Mouse (Mus musculus) limb, embryonic 15.5 days (tissue): ENCODE measurements around the gene Msx1. TPM values are rescaled to one million over a fixed set of nuclear protein-coding genes. Genes with fewer than 3 reads are reported as not detected.

ENCODE experiments used
- ATAC-seq: fragments of 200-750 bp; cut with Nextera tagmentation; 2 replicates; pipeline ENCODE4 v1.8.0; 2017; ENCODE audit warnings: low read depth, moderate TSS enrichment; ENCODE audit not compliant: insufficient number of reproducible peaks, low FRiP score, low TSS enrichment
- H3K27ac ChIP-seq: fragments of 300-500 bp; sonication (generic); 2 replicates; pipeline ENCODE4 v1.5.1; 2015; ENCODE audit warnings: moderate library complexity, mild to moderate bottlenecking, inconsistent platforms
- H3K27me3 ChIP-seq: fragments of 300-500 bp; sonication (generic); 2 replicates; pipeline ENCODE4 v1.6.1; 2015; ENCODE audit warnings: inconsistent platforms
- H3K36me3 ChIP-seq: fragments of 300-500 bp; sonication (generic); 2 replicates; pipeline ENCODE4 v1.6.1; 2015; ENCODE audit warnings: inconsistent platforms
- H3K4me1 ChIP-seq: fragments of 300-500 bp; sonication (generic); 2 replicates; pipeline ENCODE4 v1.6.1; 2015; ENCODE audit warnings: inconsistent platforms
- H3K4me2 ChIP-seq: fragments of 300-500 bp; sonication (generic); 2 replicates; pipeline ENCODE4 v1.6.1; 2015; ENCODE audit warnings: mild to moderate bottlenecking, inconsistent platforms
- H3K4me3 ChIP-seq: fragments of 300-500 bp; sonication (generic); 2 replicates; pipeline ENCODE4 v1.5.1; 2015; ENCODE audit warnings: mild to moderate bottlenecking, inconsistent platforms
- H3K9ac ChIP-seq: fragments of 300-500 bp; sonication (generic); 2 replicates; pipeline ENCODE4 v1.6.1; 2015; ENCODE audit warnings: inconsistent platforms
- H3K9me3 ChIP-seq: fragments of 300-500 bp; sonication (generic); 2 replicates; pipeline ENCODE4 v1.6.1; 2016; ENCODE audit warnings: inconsistent platforms
- WGBS: fragments of 180-500 bp; shearing (Covaris S2); methylation state at CpG from one replicate; pipeline ENCODE4 v1.1.7; 2015; 5-methylcytosine and 5-hydroxymethylcytosine counted together
- polyA plus RNA-seq: library from polyadenylated mRNA; unstranded; fragments of >200 nt; fragmentation: Nextera tagmentation; extraction: Ambion mirVana; gene quantifications from 2 replicates; pipeline ENCODE4 v1.2.1, GENCODE M21; 2015

Gene Msx1
- polyA plus RNA-seq = 137 and 155 TPM in 2 replicates

- peak within 1 kb of the TSS; percentile 55 for H3K9ac ChIP-seq
- H3K4me3 ChIP-seq = peak within 1 kb of the TSS; percentile 57
- H3K9me3 ChIP-seq = no peaks in the 10 kb centered on the region
- H3K4me1 ChIP-seq = peaks cover 56% of the 10 kb centered on the region
- 0% methylated on average over 37 of the region's 37 CpGs for WGBS
- peak; percentile 84 for ATAC-seq
- H3K27ac ChIP-seq = peak within 1 kb of the TSS; percentile 78
- peaks cover 92% of the 10 kb centered on the region for H3K27me3 ChIP-seq
- H3K36me3 ChIP-seq = no peaks in the 10 kb centered on the region
- H3K4me2 ChIP-seq = peak within 1 kb of the TSS; percentile 90
Measured at GRCm38 (mm10) chr5:37824461-37824795, at the start of gene Msx1. Msx1 (minus strand) TSS chr5:37824583.

- Histone ChIP-seq H3K27me3 (0 out of 2 replicates have a peak, but pooled peaks cover 3% of the 10 kb centered on the region), H3K27ac (no peak overlapping the region), H3K4me1 (peaks cover 12% of the 10 kb centered on the region; the same call in 1 of the 2 replicates), H3K4me2 (no peak overlapping the region), H3K9me3 (no peaks in the 10 kb centered on the region), H3K36me3 (no peaks in the 10 kb centered on the region), H3K9ac (no peak overlapping the region), H3K4me3 (no peak overlapping the region)
- ATAC-seq = no peak
- 44% methylated on average over 6 of the region's 6 CpGs for WGBS
Measured at GRCm38 (mm10) chr5:37865471-37865870, 41.1 kb upstream of the Msx1 start.

DNA sequence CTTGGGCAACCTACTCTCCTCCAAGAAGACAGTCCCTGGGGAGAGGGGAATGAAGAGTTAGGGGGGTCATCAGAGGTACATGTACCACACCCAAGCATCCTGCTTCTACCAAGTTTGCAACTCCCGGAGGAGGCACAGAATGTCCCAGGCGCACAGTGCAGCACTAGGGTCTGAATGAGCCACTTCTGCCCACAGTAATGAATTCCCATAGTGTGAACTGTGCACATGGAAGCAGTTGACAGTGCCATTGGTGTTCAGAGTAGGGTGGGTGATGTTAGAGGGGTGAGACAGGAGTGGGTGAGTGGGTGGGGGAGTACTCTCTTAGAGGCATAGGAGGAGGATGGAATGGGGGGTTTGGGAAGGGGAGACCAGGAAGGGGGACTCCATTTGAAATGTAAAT lies 39.9 kb upstream of the Msx1 start:
- no peak for ATAC-seq
- WGBS = 92% methylated on average over 2 of the region's 2 CpGs
- Histone ChIP-seq H3K36me3 (no peaks in the 10 kb centered on the region), H3K4me3 (no peak overlapping the region), H3K4me1 (0 out of 2 replicates have a peak, but pooled peaks cover 10% of the 10 kb centered on the region), H3K9me3 (no peaks in the 10 kb centered on the region), H3K27ac (no peak overlapping the region), H3K27me3 (0 out of 2 replicates have a peak, but pooled peaks cover 3% of the 10 kb centered on the region), H3K9ac (no peak overlapping the region), H3K4me2 (no peak overlapping the region)

- H3K36me3 ChIP-seq = no peaks in the 10 kb centered on the region
- H3K9ac ChIP-seq = no peak overlapping the region
- no peak for ATAC-seq
- H3K4me3 ChIP-seq = no peak overlapping the region
- no peak overlapping the region for H3K4me2 ChIP-seq
- 0 out of 2 replicates have a peak, but pooled peaks cover 3% of the 10 kb centered on the region for H3K27me3 ChIP-seq
- H3K4me1 ChIP-seq = peaks cover 17% of the 10 kb centered on the region; the same call in 1 of the 2 replicates
- H3K9me3 ChIP-seq = no peaks in the 10 kb centered on the region
- H3K27ac ChIP-seq = no peak overlapping the region
- 74% methylated on average over 6 of the region's 6 CpGs for WGBS
Measured at GRCm38 (mm10) chr5:37860846-37861245, 36.5 kb upstream of the Msx1 start.

DNA sequence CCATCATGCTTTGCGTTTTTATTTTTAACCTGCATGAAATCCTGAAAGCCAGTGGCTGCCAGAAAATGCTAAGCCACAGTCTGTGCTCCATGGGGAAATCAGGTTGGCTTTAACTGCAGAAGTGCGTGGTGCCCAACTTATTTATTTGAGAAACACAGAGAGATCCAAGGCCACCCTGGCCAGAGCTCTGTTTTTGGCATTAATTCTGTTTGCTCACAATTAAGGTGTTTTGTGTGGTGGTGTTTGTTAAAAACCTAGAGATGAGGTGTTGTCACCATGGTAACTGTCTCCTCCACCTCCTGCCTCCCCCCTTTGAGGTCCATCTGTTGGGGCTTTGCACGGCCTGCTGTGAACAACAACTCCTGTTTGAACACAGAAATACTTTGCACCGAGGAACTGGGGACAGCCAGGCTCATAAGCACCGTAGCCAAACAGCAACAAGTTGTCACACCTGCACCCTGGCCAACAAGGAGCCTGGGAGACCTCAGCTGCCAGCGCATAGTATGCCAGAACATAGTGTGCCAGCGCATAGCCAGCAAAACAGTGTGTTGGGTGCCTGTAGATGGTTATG lies 35.9 kb upstream of the Msx1 start:
- no peaks in the 10 kb centered on the region for H3K9me3 ChIP-seq
- ATAC-seq = no peak
- H3K4me3 ChIP-seq = no peak overlapping the region
- H3K27me3 ChIP-seq = 0 out of 2 replicates have a peak, but pooled peaks cover 3% of the 10 kb centered on the region
- H3K9ac ChIP-seq = no peak overlapping the region
- H3K27ac ChIP-seq = no peak overlapping the region
- H3K4me1 ChIP-seq = peaks cover 13% of the 10 kb centered on the region; the same call in 1 of the 2 replicates
- H3K4me2 ChIP-seq = no peak overlapping the region
- no peaks in the 10 kb centered on the region for H3K36me3 ChIP-seq
- 47% methylated on average over 7 of the region's 7 CpGs for WGBS

DNA sequence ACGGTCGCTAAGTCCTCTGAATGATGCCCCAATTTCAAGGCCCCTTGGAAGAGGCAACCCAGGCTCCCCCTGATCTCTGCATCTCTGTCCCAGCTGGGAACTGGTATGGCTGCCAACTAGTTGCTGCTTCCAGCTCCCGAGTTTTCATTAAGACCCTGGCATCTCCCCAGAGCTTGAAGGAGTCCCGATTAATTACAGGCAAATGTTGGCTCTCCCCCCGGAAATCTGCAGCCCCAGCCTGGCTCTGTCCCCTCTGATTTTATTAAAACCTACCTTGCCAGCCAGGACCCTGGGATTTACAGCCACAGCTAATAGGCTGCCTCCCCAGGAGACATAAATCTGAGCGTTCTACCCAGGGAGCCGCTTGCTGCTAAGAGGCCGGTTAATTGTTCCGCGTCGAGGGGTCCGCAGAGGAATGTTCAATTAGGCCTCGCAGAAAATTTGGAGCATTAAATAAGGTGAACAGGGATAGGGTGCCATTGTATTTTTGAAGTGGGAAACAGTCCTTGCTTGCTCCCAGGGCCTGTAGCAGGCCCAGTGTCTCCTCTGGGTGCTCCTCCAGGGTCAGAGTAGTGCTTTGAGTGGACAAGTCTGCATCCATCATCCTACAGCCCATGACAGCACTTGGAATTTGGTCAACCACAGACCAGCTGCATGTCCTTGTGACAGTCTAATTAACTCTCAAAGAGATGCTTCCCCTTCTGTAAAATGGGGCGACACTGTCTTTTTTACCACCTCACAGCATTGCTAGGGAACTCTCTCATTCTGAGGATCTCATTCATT lies 33.6 kb upstream of the Msx1 start:
- 19% methylated on average over 14 of the region's 14 CpGs for WGBS
- H3K9ac ChIP-seq = no peak overlapping the region

DNA sequence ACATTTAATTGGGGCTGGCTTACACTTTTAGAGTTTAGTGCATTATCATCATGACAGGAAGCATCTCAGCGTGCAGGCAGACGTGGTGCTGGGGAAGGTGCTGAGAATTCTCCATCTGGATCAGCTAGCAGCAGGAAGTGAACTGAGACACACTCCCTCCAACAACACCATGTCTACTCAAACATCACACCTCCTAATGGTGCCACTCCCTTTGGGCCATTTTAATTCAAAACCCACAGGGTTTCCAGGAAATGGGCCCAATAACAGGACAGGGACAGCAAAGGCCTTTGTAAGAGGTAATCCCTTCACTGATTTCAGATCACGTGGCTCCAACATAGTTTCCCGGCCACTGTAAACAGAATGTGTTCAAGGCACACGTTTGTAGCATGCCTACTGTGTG lies 31.7 kb upstream of the Msx1 start:
- no peak overlapping the region for H3K9ac ChIP-seq
- no peaks in the 10 kb centered on the region for H3K9me3 ChIP-seq
- no peaks in the 10 kb centered on the region for H3K36me3 ChIP-seq
- H3K27ac ChIP-seq = no peak overlapping the region
- H3K4me2 ChIP-seq = no peak overlapping the region
- ATAC-seq = no peak
- H3K4me3 ChIP-seq = no peak overlapping the region
- H3K4me1 ChIP-seq = peaks cover 12% of the 10 kb centered on the region; the same call in 1 of the 2 replicates
- peaks cover 11% of the 10 kb centered on the region for H3K27me3 ChIP-seq
- WGBS = 44% methylated on average over 5 of the region's 5 CpGs

More for the DNA sequence above, 33.6 kb upstream of the Msx1 start:
- Histone ChIP-seq H3K27ac (no peak overlapping the region), H3K27me3 (0 out of 2 replicates have a peak, but pooled peaks cover 3% of the 10 kb centered on the region), H3K4me3 (no peak overlapping the region), H3K4me2 (no peak overlapping the region), H3K4me1 (peaks cover 12% of the 10 kb centered on the region; the same call in 1 of the 2 replicates), H3K36me3 (no peaks in the 10 kb centered on the region), H3K9me3 (no peaks in the 10 kb centered on the region)
- no peak for ATAC-seq

- Histone ChIP-seq H3K27ac (no peak overlapping the region), H3K36me3 (no peaks in the 10 kb centered on the region), H3K4me2 (no peak overlapping the region), H3K4me1 (peaks cover 9% of the 10 kb centered on the region; the same call in 1 of the 2 replicates), H3K9me3 (no peaks in the 10 kb centered on the region), H3K27me3 (peaks cover 16% of the 10 kb centered on the region), H3K4me3 (no peak overlapping the region), H3K9ac (no peak overlapping the region)
- ATAC-seq = no peak
- WGBS = 70% methylated on average over 6 of the region's 6 CpGs
Measured at GRCm38 (mm10) chr5:37854233-37854632, 29.9 kb upstream of the Msx1 start.

DNA sequence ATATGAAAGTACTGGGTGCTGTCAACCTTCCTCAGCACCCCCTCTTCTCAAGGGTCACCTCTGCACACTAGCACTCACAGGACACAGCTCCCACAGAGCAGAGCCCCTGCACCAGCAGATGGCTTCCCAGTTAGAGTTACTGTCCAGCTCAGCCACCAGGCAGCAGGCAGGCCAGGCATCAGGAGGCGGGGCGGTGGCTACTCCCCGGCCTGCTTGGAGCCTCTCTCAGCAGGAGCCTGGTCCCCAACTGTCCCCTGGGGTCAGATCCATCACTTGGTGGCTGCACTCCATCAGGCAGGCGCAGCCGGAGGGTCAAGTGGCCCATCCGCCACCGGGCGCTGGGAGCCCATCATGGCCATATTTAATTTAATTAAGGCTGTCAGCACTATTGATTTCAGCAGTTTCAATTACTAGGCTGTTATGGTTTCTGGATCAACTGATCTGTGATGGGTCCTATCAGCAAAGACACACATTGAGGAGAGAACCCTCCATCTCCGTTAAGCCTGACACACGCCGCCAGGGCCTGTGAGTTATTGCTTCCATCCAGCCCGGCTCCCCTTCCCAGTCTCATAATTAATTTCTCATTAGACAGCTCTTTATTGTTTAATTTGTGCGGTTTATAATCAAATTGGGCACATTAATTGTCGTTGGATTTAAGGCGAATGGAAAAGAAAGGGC lies 27.1 kb upstream of the Msx1 start:
- 45% methylated on average over 15 of the region's 15 CpGs for WGBS
- no peak overlapping the region for H3K4me3 ChIP-seq
- no peak overlapping the region for H3K9ac ChIP-seq
- no peaks in the 10 kb centered on the region for H3K4me1 ChIP-seq
- no peak overlapping the region for H3K27ac ChIP-seq
- peaks cover 16% of the 10 kb centered on the region for H3K27me3 ChIP-seq
- no peaks in the 10 kb centered on the region for H3K36me3 ChIP-seq
- no peak for ATAC-seq
- H3K4me2 ChIP-seq = no peak overlapping the region
- no peaks in the 10 kb centered on the region for H3K9me3 ChIP-seq

GRCm38 (mm10) chr5:37848991-37849719 lies 24.8 kb upstream of the Msx1 start:
- Histone ChIP-seq H3K4me3 (no peak overlapping the region), H3K27me3 (peaks cover 16% of the 10 kb centered on the region), H3K9ac (no peak overlapping the region), H3K36me3 (no peaks in the 10 kb centered on the region), H3K4me2 (no peak overlapping the region), H3K9me3 (no peaks in the 10 kb centered on the region), H3K4me1 (no peaks in the 10 kb centered on the region), H3K27ac (no peak overlapping the region)
- no peak for ATAC-seq
- WGBS = 44% methylated on average over 8 of the region's 8 CpGs

DNA sequence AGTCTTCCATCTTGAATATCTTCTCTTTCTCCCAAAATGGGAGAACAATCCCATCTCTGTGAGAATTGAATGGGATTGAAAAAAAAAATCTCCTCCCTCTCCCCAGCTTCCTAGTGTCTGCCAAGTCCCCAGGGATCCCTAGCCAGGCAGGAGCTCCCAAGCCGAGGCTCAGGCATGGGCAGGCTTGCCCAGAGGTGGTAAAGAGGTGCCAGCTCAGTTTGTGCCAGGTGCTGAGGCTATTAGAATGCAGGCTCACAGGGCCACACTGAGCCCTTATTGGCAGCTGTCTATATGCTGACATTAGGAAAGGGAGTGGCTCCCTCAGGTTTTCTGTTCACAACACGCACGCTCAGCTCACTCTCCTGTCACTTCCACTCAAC lies 11.9 kb upstream of the Msx1 start:
- Histone ChIP-seq H3K27ac (no peak overlapping the region), H3K36me3 (no peaks in the 10 kb centered on the region), H3K4me3 (no peak overlapping the region), H3K4me2 (no peak overlapping the region), H3K9me3 (no peaks in the 10 kb centered on the region), H3K27me3 (peaks cover 72% of the 10 kb centered on the region), H3K4me1 (peaks cover 5% of the 10 kb centered on the region; the same call in 1 of the 2 replicates), H3K9ac (no peak overlapping the region)
- 60% methylated on average over 3 of the region's 3 CpGs for WGBS
- no peak for ATAC-seq
